Comparison of ENCODE assay signal across 14 mouse cellular contexts in genomic region chr1:39394096-39394495, GRCm38 (mm10). TPM values are rescaled to one million over a fixed set of nuclear protein-coding genes. Genes with fewer than 3 reads are reported as not detected.
DNase-seq lines count a peak whose midpoint lies in the region; ATAC-seq lines count a peak whose summit lies in the region.
"Had no signal": no experiment of that assay in that cellular context is flagged by ENCODE, and none has a peak within 500 bp of the region (broad histone marks: within the 10 kb centered on the region; RNA-seq: fewer than 3 reads in every experiment).

No protein-coding gene starts in this region.

- no peak overlapping the region for H3K4me2 ChIP-seq in midbrain, embryonic 11.5 days
- no peak overlapping the region for H3K4me2 ChIP-seq in forebrain, embryonic 14.5 days (ENCODE audit: low read length)
- H3K4me2 ChIP-seq: hindbrain, embryonic 15.5 days had no signal

- intact Hi-C loops in heart, postnatal 10 days (cut with DNase I): no loop called here

- H3K4me1 ChIP-seq in heart, embryonic 10.5 days: peaks cover 17% of the 10 kb centered on the region
- no peaks in the 10 kb centered on the region for H3K4me1 ChIP-seq in midbrain, embryonic 11.5 days (ENCODE audit: control insufficient read depth, insufficient read depth, low read length)
- H3K4me1 ChIP-seq in midbrain, embryonic 10.5 days: peaks cover 5% of the 10 kb centered on the region; the same call in 1 of the 2 replicates
- H3K4me1 ChIP-seq in forebrain, embryonic 14.5 days (ENCODE audit: control insufficient read depth, insufficient read depth, low read length): no peaks in the 10 kb centered on the region
- H3K4me1 ChIP-seq: hindbrain, embryonic 15.5 days; limb, embryonic 10.5 days had no signal

- H3K9me3 ChIP-seq in heart, embryonic 10.5 days: no peaks in the 10 kb centered on the region
- no peaks in the 10 kb centered on the region for H3K9me3 ChIP-seq in midbrain, embryonic 11.5 days (ENCODE audit: control insufficient read depth, low read length)
- peaks cover 10% of the 10 kb centered on the region; the same call in 1 of the 2 replicates for H3K9me3 ChIP-seq in midbrain, embryonic 10.5 days (replicated peaks)
- H3K9me3 ChIP-seq in forebrain, embryonic 14.5 days (replicated peaks; ENCODE audit: control insufficient read depth, low read length): 0 out of 2 replicates have a peak, but pooled peaks cover 3% of the 10 kb centered on the region
- H3K9me3 ChIP-seq: hindbrain, embryonic 15.5 days; limb, embryonic 10.5 days had no signal

- no peak overlapping the region for H3K27ac ChIP-seq in heart, embryonic 10.5 days
- no peak overlapping the region for H3K27ac ChIP-seq in midbrain, embryonic 11.5 days (ENCODE audit: low read depth, low read length)
- H3K27ac ChIP-seq in midbrain, embryonic 10.5 days (replicated peaks): no peak overlapping the region
- no peak overlapping the region for H3K27ac ChIP-seq in forebrain, embryonic 14.5 days (ENCODE audit: low read depth, low read length)
- H3K27ac ChIP-seq: hindbrain, embryonic 15.5 days; layer of hippocampus, adult 2 months; limb, embryonic 10.5 days had no signal

- H3K36me3 ChIP-seq in heart, embryonic 10.5 days: peaks cover 17% of the 10 kb centered on the region
- H3K36me3 ChIP-seq in midbrain, embryonic 11.5 days (ENCODE audit: control insufficient read depth, insufficient read depth, low read length): no peaks in the 10 kb centered on the region
- H3K36me3 ChIP-seq in midbrain, embryonic 10.5 days: peaks cover 8% of the 10 kb centered on the region; the same call in 1 of the 2 replicates
- H3K36me3 ChIP-seq in forebrain, embryonic 14.5 days (ENCODE audit: control insufficient read depth, insufficient read depth, low read length): no peaks in the 10 kb centered on the region
- H3K36me3 ChIP-seq: hindbrain, embryonic 15.5 days; limb, embryonic 10.5 days had no signal

- WGBS in heart, embryonic 10.5 days: 77% methylated on average over 10 of the region's 10 CpGs
- WGBS in midbrain, embryonic 11.5 days: 64% methylated on average over 10 of the region's 10 CpGs
- 81% methylated on average over 10 of the region's 10 CpGs for WGBS in midbrain, embryonic 10.5 days
- 85% methylated on average over 10 of the region's 10 CpGs for WGBS in forebrain, embryonic 14.5 days

- H3K4me3 ChIP-seq in heart, embryonic 10.5 days: no peak overlapping the region
- no peak overlapping the region for H3K4me3 ChIP-seq in midbrain, embryonic 11.5 days (ENCODE audit: low read depth, low read length)
- no peak overlapping the region for H3K4me3 ChIP-seq in midbrain, embryonic 10.5 days
- no peak overlapping the region for H3K4me3 ChIP-seq in forebrain, embryonic 14.5 days (ENCODE audit: low read depth, low read length)
- H3K4me3 ChIP-seq: hindbrain, embryonic 15.5 days; layer of hippocampus, adult 2 months; limb, embryonic 10.5 days had no signal

- ATAC-seq in midbrain, embryonic 11.5 days (ENCODE audit: low FRiP score): no peak
- no peak for ATAC-seq in forebrain, embryonic 14.5 days

- 0 out of 2 replicates have a peak, but pooled peaks cover 4% of the 10 kb centered on the region for H3K27me3 ChIP-seq in heart, embryonic 10.5 days (ENCODE audit: insufficient read depth, poor library complexity, severe bottlenecking)
- no peaks in the 10 kb centered on the region for H3K27me3 ChIP-seq in midbrain, embryonic 11.5 days (ENCODE audit: control insufficient read depth, insufficient read depth, low read length)
- peaks cover 4% of the 10 kb centered on the region; the same call in 1 of the 2 replicates for H3K27me3 ChIP-seq in midbrain, embryonic 10.5 days (ENCODE audit: low read depth, poor library complexity, severe bottlenecking)
- H3K27me3 ChIP-seq in forebrain, embryonic 14.5 days (replicated peaks; ENCODE audit: control insufficient read depth, insufficient read depth, low read length): no peaks in the 10 kb centered on the region
- H3K27me3 ChIP-seq: hindbrain, embryonic 15.5 days had no signal

- H3K9ac ChIP-seq in midbrain, embryonic 11.5 days (ENCODE audit: low read length): no peak overlapping the region
- H3K9ac ChIP-seq in forebrain, embryonic 14.5 days (ENCODE audit: low read length): no peak overlapping the region
- H3K9ac ChIP-seq: hindbrain, embryonic 15.5 days had no signal

- DNase-seq in heart, adult 11 months: peak; percentile 98
- no peak for DNase-seq in heart, embryonic 10.5 days (ENCODE audit: low spot score)
- DNase-seq in midbrain, embryonic 11.5 days (ENCODE audit: low spot score, missing footprints): peak; percentile 72
- DNase-seq in midbrain, embryonic 10.5 days (ENCODE audit: low spot score): no peak
- peak; percentile 66 to 71 for DNase-seq in heart, postnatal 10 days
- DNase-seq in lung, postnatal 4 days: peak; percentile 20 to 59
- no peak for DNase-seq in cerebellum, adult 11-12 months
- DNase-seq in forebrain, embryonic 14.5 days (ENCODE audit: low spot score): no peak
- DNase-seq: cerebellum, postnatal 25 days; spleen, adult 18-20 months; thymus, adult 2 months had no signal

RNA-seq across cellular contexts. Expression of gene Rpl31, which starts 26.5 kb away (rescaled TPM):
- 325 and 422 TPM in 2 replicates for polyA plus RNA-seq in heart, embryonic 10.5 days (2016; fragmentation: Nextera tagmentation; extraction: Ambion mirVana)
- 430 and 474 TPM in 2 replicates for polyA plus RNA-seq in midbrain, embryonic 11.5 days (2014; fragmentation: Nextera tagmentation; extraction: Ambion mirVana)
- polyA plus RNA-seq in midbrain, embryonic 10.5 days (2016; fragmentation: Nextera tagmentation; extraction: Ambion mirVana): 416 and 468 TPM in 2 replicates
- 100 to 1,000 TPM; 730 to 733 TPM for total RNA-seq in heart, postnatal 10 days (2021)
- polyA plus RNA-seq in forebrain, embryonic 14.5 days (2014; fragmentation: Nextera tagmentation; extraction: Ambion mirVana): 341 and 533 TPM in 2 replicates

Comparison
In these comparisons a context has a peak if more than half of its experiments do, and no peak if none do; other contexts are left out.
1. DNase-seq: peak in heart, adult 11 months (single experiment), midbrain, embryonic 11.5 days (single experiment), heart, postnatal 10 days (2 of 2) and lung, postnatal 4 days (2 of 2); none in heart, embryonic 10.5 days (single experiment), midbrain, embryonic 10.5 days (single experiment), cerebellum, adult 11-12 months (single experiment) and forebrain, embryonic 14.5 days (single experiment).